Comparison of ENCODE assay signal across 9 mouse cellular contexts in genomic region chr15:45453797-45454196, GRCm38 (mm10).
DNase-seq lines count a peak whose midpoint lies in the region; ATAC-seq and TF ChIP-seq lines count a peak whose summit lies in the region.
"Had no signal": no experiment of that assay in that cellular context is flagged by ENCODE, and none has a peak within 500 bp of the region (broad histone marks: within the 10 kb centered on the region; RNA-seq: fewer than 3 reads in every experiment).

No protein-coding gene starts in this region.

- no peaks in the 10 kb centered on the region for H3K36me3 ChIP-seq in lung, embryonic 14.5 days (ENCODE audit: insufficient read depth)
- H3K36me3 ChIP-seq: embryonic facial prominence, embryonic 13.5 days had no signal

- no peaks in the 10 kb centered on the region for H3K9me3 ChIP-seq in lung, embryonic 14.5 days (ENCODE audit: low read depth, low read length)
- H3K9me3 ChIP-seq: embryonic facial prominence, embryonic 13.5 days had no signal

- DNase-seq in lung, embryonic 14.5 days = peak; percentile 1
- DNase-seq in lung, adult 18-20 months = no peak
- peak; percentile 95 to 96 for DNase-seq in cerebellum, postnatal 10 days
- DNase-seq in heart, postnatal 36 days = peak; percentile 9 to 30
- DNase-seq in right cerebral cortex, adult 18-20 months = peak; percentile 63
- no peak for DNase-seq in spleen, adult 18-20 months

- H3K4me2 ChIP-seq in lung, embryonic 14.5 days = no peak overlapping the region
- H3K4me2 ChIP-seq: embryonic facial prominence, embryonic 13.5 days had no signal

- H3K4me1 ChIP-seq in lung, embryonic 14.5 days (ENCODE audit: insufficient read depth) = no peaks in the 10 kb centered on the region
- H3K4me1 ChIP-seq: embryonic facial prominence, embryonic 13.5 days had no signal

- H3K27me3 ChIP-seq in lung, embryonic 14.5 days (ENCODE audit: insufficient read depth, low read length) = no peaks in the 10 kb centered on the region
- H3K27me3 ChIP-seq: embryonic facial prominence, embryonic 13.5 days had no signal

- no peak for ATAC-seq in lung, embryonic 14.5 days (ENCODE audit: insufficient read depth)
- no peak for ATAC-seq in megakaryocyte, adult 5-6 weeks (ENCODE audit: poor library complexity, severe bottlenecking)
- ATAC-seq in erythroblast, adult 5-6 weeks (replicated peaks; ENCODE audit: low FRiP score, poor library complexity, severe bottlenecking) = no peak

- no peak overlapping the region for H3K9ac ChIP-seq in lung, embryonic 14.5 days
- H3K9ac ChIP-seq: embryonic facial prominence, embryonic 13.5 days had no signal

- 73% methylated on average over 1 of the region's 1 CpGs for WGBS in lung, embryonic 14.5 days

- no peak for TF ChIP-seq CTCF in lung, embryonic 14.5 days (IDR thresholded peaks at IDR 0.05; ENCODE audit: low read depth)

- intact Hi-C loops in heart, postnatal 36 days (cut with DNase I) = no loop called here

- no peak overlapping the region for H3K4me3 ChIP-seq in lung, embryonic 14.5 days (ENCODE audit: low read depth, low read length)
- H3K4me3 ChIP-seq: embryonic facial prominence, embryonic 13.5 days had no signal

- no peak overlapping the region for H3K27ac ChIP-seq in lung, embryonic 14.5 days (ENCODE audit: low read depth)
- H3K27ac ChIP-seq: embryonic facial prominence, embryonic 13.5 days had no signal

Comparison
In these comparisons a context has a peak if more than half of its experiments do, and no peak if none do; other contexts are left out.
1. DNase-seq: peak in lung, embryonic 14.5 days (single experiment), cerebellum, postnatal 10 days (2 of 2), heart, postnatal 36 days (2 of 2) and right cerebral cortex, adult 18-20 months (single experiment); none in lung, adult 18-20 months (0 of 2) and spleen, adult 18-20 months (0 of 2).